Mouse (Mus musculus) forebrain, postnatal 0 days (tissue): ENCODE measurements around the gene Ffar2. TPM values are rescaled to one million over a fixed set of nuclear protein-coding genes. Genes with fewer than 3 reads are reported as not detected.

Experiments used
- ATAC-seq: fragments of 200-750 bp; cut with Nextera tagmentation; 2 replicates; pipeline ENCODE4 v1.8.0; 2017; ENCODE audit warnings: mild to moderate bottlenecking, moderate library complexity
- DNase-seq: peaks from one replicate; pipeline ENCODE4 v3.0.0-alpha.2; 2015
- H3K27ac ChIP-seq: fragments of 300-500 bp; sonication (generic); 2 replicates; pipeline ENCODE4 v1.5.1; 2014; ENCODE audit warnings: low read depth, mild to moderate bottlenecking, antibody characterized with exemption, low read length, moderate library complexity, mixed read lengths
- H3K27me3 ChIP-seq: fragments of 300-500 bp; sonication (generic); 2 replicates; pipeline ENCODE4 v1.6.1; 2014; ENCODE audit warnings: mild to moderate bottlenecking, low read length, mixed read lengths; ENCODE audit not compliant: insufficient read depth
- H3K36me3 ChIP-seq: fragments of 300-500 bp; sonication (generic); 2 replicates; pipeline ENCODE4 v1.6.1; 2014; ENCODE audit warnings: mild to moderate bottlenecking, moderate library complexity; ENCODE audit not compliant: insufficient read depth
- H3K4me1 ChIP-seq: fragments of 300-500 bp; sonication (generic); 2 replicates; pipeline ENCODE4 v1.6.1; 2014; ENCODE audit warnings: antibody characterized with exemption; ENCODE audit not compliant: insufficient read depth
- H3K4me2 ChIP-seq: fragments of 300-500 bp; sonication (generic); 2 replicates; pipeline ENCODE4 v1.6.1; 2014; ENCODE audit warnings: low read depth, mild to moderate bottlenecking, moderate library complexity
- H3K4me3 ChIP-seq: fragments of 300-500 bp; sonication (generic); 2 replicates; pipeline ENCODE4 v1.5.1; 2014; ENCODE audit warnings: low read depth, low read length, mixed read lengths
- H3K9ac ChIP-seq: fragments of 300-500 bp; sonication (generic); 2 replicates; pipeline ENCODE4 v1.6.1; 2014; ENCODE audit warnings: mild to moderate bottlenecking
- H3K9me3 ChIP-seq: fragments of 300-500 bp; sonication (generic); 2 replicates; pipeline ENCODE4 v1.6.1; 2016; ENCODE audit warnings: low read length
- CTCF ChIP-seq: sonication (generic); IDR thresholded peaks from 2 replicates; pipeline ENCODE4 v1.5.1; 2016; ENCODE audit warnings: antibody characterized with exemption, control low read depth, low read depth
- WGBS: fragments of 180-500 bp; shearing (Covaris S2); extraction: QIAGEN DNeasy Blood & Tissue Kit; methylation state at CpG from one replicate; pipeline ENCODE4 v1.1.7; 2014; 5-methylcytosine and 5-hydroxymethylcytosine counted together
- polyA plus RNA-seq: library from polyadenylated mRNA; unstranded; fragments of >200 nt; fragmentation: Nextera tagmentation; extraction: Ambion mirVana; gene quantifications from 2 replicates; pipeline ENCODE4 v1.2.1, GENCODE M21; 2015
- total RNA-seq: library from RNA; depleted of rRNA; stranded (reverse); fragments of >200 nt; gene quantifications from 2 replicates; pipeline ENCODE4 v1.2.3, GENCODE M21; 2014

Gene Ffar2
- total and polyA plus RNA-seq, 2 experiments from 2014 or later, result 0.07 TPM; not detected in 1

DNA sequence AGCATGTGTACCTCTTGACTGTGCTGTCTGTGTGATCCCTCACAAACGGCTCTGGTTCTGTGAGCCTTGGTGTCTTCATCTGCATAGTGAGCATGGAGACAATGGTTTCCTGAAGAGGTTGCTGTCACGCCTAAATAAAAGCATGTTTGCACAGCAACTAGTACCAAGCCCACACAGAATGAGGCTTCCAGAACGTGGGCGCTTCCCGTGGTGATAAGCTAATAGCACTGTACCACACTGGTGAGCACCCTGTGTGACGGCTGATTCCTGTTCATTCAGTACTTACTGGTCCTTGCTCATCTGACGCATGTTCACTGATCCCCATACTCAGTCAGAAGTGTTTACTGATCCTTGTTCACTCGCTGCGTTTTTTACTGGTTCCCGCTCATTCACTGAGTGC, 33.4 kb downstream of the Ffar2 start:
- H3K4me3 ChIP-seq, result no peak overlapping the region
- no peak for DNase-seq
- H3K4me1 ChIP-seq, result no peaks in the 10 kb centered on the region
- H3K27me3 ChIP-seq, result no peaks in the 10 kb centered on the region
- no peaks in the 10 kb centered on the region for H3K36me3 ChIP-seq
- WGBS, result 82% methylated on average over 10 of the region's 10 CpGs
- H3K9me3 ChIP-seq, result no peaks in the 10 kb centered on the region
- no peak for ATAC-seq
- no peak overlapping the region for H3K9ac ChIP-seq
- H3K27ac ChIP-seq, result no peak overlapping the region
- no peak for TF ChIP-seq CTCF
- no peak overlapping the region for H3K4me2 ChIP-seq

DNA sequence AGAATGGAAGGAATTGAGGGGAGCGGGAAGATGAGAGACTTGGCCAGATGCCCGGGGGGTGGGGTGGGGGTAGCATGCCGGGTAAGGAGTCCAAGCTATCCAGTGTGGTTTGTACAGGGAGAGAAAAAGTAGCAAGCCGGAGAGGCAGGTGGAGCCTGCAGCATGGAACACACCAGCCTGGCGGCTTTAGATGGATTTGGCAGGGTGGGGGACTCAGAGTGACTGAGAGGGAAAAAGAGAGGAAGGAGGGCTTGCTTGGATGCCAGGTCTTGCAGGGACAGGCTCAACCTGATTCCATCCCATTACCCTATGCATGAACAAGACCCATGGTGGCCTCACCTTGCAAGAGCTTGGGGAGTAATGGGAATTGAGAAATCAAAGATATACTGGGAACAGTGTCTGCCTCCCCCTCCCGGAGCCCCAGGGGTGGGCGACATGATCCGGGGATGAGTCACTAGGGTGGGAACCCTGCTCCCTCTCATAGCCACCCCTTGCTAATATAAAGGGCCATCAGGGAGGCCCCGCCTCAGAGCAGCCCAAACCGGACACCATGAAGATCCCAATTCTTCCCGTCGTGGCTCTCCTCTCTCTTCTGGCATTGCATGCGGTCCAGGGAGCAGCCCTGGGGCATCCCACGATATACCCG, 36.1 kb downstream of the Ffar2 start, which contains the start of gene Krtdap:
TSS of gene Krtdap (plus strand) at position 520 of the 646 bp plus-strand sequence.
- Histone ChIP-seq H3K9me3 (no peaks in the 10 kb centered on the region), H3K4me1 (no peaks in the 10 kb centered on the region), H3K4me2 (no peak within 1 kb of the TSS), H3K27me3 (no peaks in the 10 kb centered on the region), H3K9ac (no peak within 1 kb of the TSS), H3K27ac (no peak within 1 kb of the TSS), H3K36me3 (no peaks in the 10 kb centered on the region), H3K4me3 (no peak within 1 kb of the TSS)
- ATAC-seq, result no peak
- WGBS, result 36% methylated on average over 15 of the region's 15 CpGs
- no peak for TF ChIP-seq CTCF
- DNase-seq, result no peak

DNA sequence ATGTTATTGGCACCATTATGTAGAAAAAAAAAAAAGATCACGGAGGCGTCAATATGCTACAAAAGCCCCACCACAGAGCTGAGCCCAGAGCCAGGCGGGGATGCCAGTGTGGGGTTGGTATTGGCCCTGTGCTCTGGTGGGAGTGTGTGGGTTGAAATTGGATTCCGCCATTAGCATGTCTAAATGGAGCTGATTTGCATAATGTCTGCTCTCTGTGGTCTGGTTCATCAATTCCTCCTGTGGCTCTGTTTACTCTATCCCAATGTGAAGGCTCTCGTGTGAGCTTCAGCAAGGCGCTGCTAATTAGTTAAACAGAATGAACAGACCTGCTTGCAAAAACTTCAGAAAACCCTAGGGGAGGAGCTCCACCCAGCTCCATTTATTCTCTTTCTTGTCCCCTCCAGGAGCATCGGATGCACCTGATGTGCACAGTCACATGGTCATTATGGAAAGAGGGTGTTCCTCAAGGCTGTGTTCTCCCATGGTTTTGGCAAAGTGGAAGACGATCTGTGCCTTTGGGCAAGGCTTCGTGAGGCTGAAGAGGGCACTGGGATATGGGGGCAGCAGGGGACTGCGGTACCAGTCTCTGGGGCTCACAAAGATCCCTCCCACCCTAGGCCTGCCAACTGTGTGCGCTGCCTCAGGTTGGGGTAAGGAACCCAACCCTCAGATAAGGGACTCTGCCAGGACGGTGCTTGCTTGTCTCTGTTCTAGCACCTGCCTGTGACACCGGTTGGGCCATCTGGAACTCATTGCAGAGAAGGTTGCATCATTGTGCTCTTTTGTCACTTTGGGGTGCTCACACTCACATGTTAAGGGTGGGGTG, 37.6 kb downstream of the Ffar2 start:
- Histone ChIP-seq H3K36me3 (no peaks in the 10 kb centered on the region), H3K9ac (no peak overlapping the region), H3K4me1 (no peaks in the 10 kb centered on the region), H3K9me3 (no peaks in the 10 kb centered on the region), H3K27ac (no peak overlapping the region), H3K4me2 (no peak overlapping the region), H3K4me3 (no peak overlapping the region), H3K27me3 (no peaks in the 10 kb centered on the region)
- ATAC-seq, result peak; percentile 86
- WGBS, result 38% methylated on average over 13 of the region's 13 CpGs
- no peak for TF ChIP-seq CTCF
- DNase-seq, result peak; percentile 34

DNA sequence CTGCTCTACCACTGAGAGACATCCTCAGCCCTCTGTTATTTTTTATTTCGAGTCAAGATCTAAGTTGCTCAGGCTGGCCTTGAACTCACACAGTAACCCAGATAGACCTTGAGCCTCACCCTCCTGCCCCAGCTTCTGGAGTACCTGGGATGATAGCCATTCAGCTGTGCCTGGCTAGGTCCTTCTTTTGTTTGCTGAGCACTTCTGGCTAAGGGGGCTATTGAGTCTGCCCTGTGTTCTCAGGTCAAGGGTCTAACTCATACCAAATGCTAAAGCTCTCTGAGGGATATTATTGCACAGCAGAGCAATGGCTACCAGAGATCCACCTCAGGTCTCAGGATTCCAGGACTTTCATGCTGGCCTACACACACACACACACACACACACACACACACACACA, 38.4 kb downstream of the Ffar2 start:
- Histone ChIP-seq H3K4me1 (no peaks in the 10 kb centered on the region), H3K4me3 (no peak overlapping the region), H3K36me3 (no peaks in the 10 kb centered on the region), H3K4me2 (no peak overlapping the region), H3K27me3 (no peaks in the 10 kb centered on the region), H3K27ac (no peak overlapping the region), H3K9ac (no peak overlapping the region), H3K9me3 (no peaks in the 10 kb centered on the region)
- ATAC-seq, result no peak
- no peak for DNase-seq
- TF ChIP-seq CTCF, result no peak
- 78% methylated on average over 1 of the region's 1 CpGs for WGBS

DNA sequence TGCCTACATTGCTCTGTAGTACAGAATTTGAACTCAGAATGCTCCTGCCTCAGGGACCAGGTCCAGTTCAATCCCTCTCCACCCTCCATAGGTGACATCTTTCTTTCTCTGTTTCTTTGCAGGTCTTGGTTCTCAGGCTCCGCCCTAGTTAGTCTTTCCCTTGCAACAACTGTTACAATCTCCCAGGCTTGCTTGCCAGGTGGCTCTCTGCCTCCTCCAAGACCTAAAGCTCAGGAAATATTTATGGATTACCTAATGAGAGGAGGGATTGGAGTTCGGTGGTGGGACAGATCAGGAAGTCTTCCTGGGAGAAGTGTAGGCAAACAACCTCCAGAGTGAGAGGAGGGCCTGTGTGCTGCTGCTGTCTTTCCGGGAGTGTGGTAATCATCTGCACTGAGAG, 40.9 kb downstream of the Ffar2 start:
- TF ChIP-seq CTCF, result no peak
- no peak overlapping the region for H3K27ac ChIP-seq

DNA sequence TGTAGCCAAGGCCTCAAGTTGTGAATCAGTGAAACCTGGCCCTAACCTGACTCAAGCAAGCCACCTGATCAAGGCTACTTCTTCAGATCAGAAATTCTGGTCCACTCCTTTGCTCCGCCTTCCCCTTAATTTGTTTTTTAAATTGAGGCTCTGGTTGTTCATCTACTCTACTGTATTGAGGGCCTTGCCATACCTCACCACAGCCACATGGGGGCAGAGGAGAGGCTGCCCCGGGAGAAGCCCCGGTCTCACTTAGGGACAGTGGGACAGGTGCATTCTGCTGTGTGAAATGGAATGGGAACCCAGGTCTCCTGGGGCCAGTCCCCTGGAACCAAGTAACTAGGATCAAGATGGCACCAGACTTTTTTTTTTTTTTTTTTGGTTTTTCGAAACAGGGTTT, 41.8 kb downstream of the Ffar2 start:
- no peaks in the 10 kb centered on the region for H3K4me1 ChIP-seq
- H3K27ac ChIP-seq, result no peak overlapping the region
- H3K4me3 ChIP-seq, result no peak overlapping the region
- no peak for DNase-seq
- H3K9me3 ChIP-seq, result no peaks in the 10 kb centered on the region
- ATAC-seq, result no peak
- WGBS, result 72% methylated on average over 4 of the region's 4 CpGs
- no peaks in the 10 kb centered on the region for H3K36me3 ChIP-seq
- TF ChIP-seq CTCF, result peak; percentile 37
- no peak overlapping the region for H3K4me2 ChIP-seq
- no peak overlapping the region for H3K9ac ChIP-seq
- H3K27me3 ChIP-seq, result no peaks in the 10 kb centered on the region

More for the DNA sequence above, 40.9 kb downstream of the Ffar2 start:
- Histone ChIP-seq H3K9ac (no peak overlapping the region), H3K36me3 (no peaks in the 10 kb centered on the region), H3K4me3 (no peak overlapping the region), H3K4me1 (no peaks in the 10 kb centered on the region), H3K4me2 (no peak overlapping the region), H3K9me3 (no peaks in the 10 kb centered on the region), H3K27me3 (no peaks in the 10 kb centered on the region)
- WGBS, result 84% methylated on average over 3 of the region's 3 CpGs
- ATAC-seq (no peak), DNase-seq (no peak)

DNA sequence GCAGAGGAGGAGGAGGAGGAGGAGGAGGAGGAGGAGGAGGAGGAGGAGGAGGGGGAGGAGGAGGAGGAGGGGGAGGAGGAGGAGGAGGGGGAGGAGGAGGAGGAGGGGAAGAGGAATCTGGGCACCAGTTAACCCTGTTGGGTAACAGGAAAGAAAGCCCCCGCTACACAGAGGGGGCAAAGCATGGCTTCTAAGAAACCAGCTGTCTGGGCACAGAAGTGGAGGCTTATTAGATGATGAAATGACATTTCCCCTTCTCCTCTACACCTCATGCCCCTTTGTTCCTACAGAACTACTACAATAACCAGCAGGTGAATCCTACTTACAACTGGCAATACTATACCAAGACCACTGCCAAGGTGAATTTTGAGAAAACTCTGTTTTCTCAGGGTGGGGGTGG, 45.7 kb downstream of the Ffar2 start:
- TF ChIP-seq CTCF, result no peak
- Histone ChIP-seq H3K9me3 (no peaks in the 10 kb centered on the region), H3K27me3 (no peaks in the 10 kb centered on the region), H3K9ac (no peak overlapping the region), H3K4me1 (no peaks in the 10 kb centered on the region), H3K36me3 (no peaks in the 10 kb centered on the region), H3K27ac (no peak overlapping the region), H3K4me3 (no peak overlapping the region), H3K4me2 (no peak overlapping the region)
- WGBS, result 81% methylated on average over 1 of the region's 1 CpGs
- no peak for ATAC-seq
- DNase-seq, result no peak
